Mouse (Mus musculus): ENCODE results near the gene H2afz.

DNA sequence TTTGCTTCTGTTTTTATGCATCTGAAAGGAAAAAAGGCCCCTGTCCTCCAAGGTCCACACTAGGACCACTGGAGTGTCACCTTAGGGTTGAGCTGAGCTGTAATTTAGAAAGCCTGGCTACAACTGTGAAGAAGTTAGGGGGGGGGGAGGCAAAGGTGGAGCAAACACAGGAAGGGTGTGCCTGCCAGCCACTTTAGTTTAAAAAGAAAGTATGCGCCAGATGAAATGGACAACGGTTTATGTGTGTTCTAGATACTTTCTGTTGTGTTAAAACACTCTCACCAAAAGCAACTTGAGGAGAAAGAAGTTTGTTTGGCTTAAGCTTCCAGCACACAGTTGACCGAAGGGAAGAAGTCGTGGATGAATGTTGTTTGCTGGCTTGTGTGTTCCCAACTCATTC, 30.6 kb upstream of the H2afz start:
- TF ChIP-seq CTCF (conservative IDR thresholded peaks at IDR 0.05; ENCODE audit: low read length) = no peak
- TF ChIP-seq NANOG (IDR thresholded peaks at IDR 0.05; ENCODE audit: borderline replicate concordance, low read length) = no peak

Data from E14TG2a.4 (cell line).